Mouse (Mus musculus) ZHBTc4 (cell line): ENCODE results near the gene Msmb.

ENCODE experiments used
- DNase-seq: peaks from one replicate; pipeline ENCODE4 v3.0.0-alpha.2; 2011; ENCODE audit warnings: low read depth, low spot score

Gene Msmb

DNA sequence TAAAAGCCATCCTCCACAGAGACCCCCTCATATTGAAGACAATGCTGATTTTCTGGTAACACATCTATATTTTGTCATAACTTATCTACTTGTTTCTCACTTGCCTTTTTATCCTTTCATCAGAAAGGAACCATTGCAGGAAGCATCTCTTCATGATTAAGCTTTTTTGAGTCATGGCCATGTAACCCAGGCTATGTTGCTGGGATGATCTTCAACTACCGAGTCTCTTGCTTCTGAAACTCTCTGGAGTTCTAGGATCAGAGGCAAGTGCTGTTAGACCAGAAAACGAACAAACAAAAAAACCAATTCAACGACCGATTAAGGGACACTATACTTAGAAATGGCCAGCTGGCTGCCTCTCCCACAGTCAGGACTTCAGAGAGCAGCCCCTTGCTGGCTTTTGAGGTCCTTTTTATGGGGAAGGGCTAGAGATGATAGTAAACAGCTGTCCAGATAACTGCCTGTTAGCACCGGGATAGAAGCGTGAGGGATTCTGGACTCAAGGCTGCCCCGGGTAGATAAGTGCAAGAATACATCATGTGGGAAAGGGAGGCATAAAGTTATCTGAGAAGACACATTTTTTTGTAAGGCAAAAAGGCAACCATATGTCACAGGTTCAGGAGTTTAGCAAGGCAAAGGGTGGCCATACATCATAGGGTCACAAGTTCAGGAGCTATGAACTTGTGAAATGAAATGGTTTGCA, 4.1 kb downstream of the Msmb start:
- DNase-seq: no peak

DNA sequence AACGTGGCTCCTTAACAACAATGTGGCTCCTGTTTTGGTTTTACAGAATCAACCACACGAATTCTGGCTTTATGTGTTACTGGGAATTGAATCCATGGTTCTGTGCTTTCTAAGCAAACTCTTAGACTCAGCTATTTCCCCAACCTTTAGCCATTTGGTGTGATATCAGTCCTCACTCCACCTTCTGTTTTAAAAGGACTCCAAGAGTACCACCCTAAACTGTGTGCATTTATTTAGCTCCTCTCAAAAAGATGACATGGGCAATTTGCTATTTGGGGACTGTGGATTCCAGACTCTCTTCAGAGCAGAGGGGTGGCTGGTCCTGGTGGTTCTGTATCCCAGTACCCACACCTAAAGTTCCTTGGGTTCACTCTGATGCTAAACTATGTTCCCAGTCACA, 4.8 kb downstream of the Msmb start:
- DNase-seq: no peak

DNA sequence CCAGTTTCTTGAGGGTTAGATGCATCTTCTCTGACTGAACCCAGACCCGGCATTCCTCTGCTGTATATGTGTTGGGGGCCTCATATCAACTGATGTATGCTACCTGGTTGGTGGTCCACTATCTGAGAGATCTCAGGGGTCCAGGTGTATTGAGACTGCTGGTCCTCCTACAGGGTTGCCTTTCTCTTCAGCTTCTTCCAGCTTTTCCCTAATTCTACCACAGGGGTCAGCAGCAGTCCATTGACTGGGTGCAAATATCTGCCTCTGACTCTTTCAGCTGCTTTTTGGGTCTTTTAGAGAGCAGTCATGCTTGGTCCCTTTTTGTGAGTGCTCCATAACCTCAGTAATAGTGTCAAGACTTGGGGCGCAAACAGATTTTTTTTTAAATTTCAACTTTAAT, 9.0 kb downstream of the Msmb start:
- DNase-seq: no peak

DNA sequence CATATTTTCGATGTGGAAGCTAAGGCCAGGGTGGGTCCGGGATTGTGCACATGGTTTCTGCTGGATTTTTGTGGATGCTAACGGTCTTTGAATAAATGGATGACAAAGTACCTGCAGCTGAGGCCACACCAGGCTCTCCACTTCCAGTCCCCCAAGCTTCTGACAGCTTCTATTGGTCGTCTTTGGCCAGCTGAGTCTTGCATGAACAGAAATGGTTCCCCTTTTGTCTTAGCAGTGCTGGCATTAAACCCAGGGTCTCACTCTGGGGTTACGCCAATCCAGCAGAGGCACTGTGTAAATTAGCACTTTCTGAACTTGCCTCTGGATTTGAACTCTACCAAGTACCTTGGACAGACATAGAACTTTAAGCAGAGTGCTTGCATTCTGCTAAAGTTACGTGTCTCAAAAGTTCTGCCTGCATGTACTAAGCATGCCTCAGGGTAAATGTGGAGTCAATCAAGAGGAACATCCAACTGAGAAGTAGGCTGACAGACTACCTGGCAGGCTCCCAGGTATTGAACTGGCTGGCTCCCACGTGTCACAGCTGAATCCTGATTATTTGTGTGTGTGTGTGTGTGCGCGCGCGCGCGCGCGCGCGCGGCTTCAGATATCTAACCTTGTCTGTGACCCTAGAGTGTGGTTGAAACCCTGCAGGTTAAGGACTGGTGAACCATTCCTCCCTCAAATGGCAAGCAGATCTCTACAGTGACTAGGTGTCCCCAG, 10.6 kb downstream of the Msmb start:
- DNase-seq: no peak

DNA sequence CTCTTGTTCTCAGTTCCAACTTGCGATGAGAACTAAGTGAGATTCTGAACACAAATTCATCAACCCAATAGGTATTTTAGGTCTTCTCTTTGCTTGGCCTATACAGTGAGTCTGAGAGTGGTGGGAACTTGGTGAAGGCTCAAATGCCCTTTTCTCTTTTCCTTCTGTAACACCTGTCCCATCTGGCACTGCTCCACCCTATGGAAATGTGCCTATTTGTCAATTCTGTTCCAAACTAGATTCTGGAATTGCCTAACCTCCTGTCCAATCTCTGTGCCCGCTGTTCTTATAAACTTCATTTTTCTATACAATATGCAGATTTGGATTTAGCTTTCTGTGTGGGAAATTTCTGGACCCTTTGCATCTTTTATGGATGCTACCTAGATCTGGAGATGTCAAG, 11.3 kb downstream of the Msmb start:
- DNase-seq: no peak

GRCm38 (mm10) chr14:32154758-32155157, 12.9 kb downstream of the Msmb start:
- no peak for DNase-seq

GRCm38 (mm10) chr14:32159150-32159670, 17.4 kb downstream of the Msmb start:
- peak; percentile 91 for DNase-seq

- peak; percentile 99 for DNase-seq
These were observed 17.9 kb downstream of the Msmb start, which contains the start of gene Ncoa4 for GRCm38 (mm10) chr14:32159690-32160246. TSS of gene Ncoa4 (plus strand) at chr14:32159865.

DNA sequence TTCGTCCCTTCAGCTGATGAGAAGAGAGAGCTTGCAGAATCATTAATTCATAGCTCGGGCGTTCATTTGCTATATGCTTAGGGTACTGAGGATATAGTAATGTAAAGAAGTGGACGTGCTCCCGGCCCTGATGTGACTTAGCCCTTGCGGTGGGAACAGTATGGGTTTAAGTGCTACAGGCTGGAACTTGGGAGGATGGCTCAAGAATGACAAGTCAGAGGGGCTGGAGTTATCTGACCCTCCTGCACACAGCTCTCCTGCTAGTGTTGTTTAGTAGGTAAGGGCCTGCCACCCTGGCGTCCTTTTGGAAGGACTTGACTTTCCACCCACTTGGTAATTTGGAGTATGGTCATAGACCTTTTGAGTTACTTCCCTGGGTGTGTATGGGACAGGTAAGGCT, 18.7 kb downstream of the Msmb start:
- DNase-seq: no peak

DNA sequence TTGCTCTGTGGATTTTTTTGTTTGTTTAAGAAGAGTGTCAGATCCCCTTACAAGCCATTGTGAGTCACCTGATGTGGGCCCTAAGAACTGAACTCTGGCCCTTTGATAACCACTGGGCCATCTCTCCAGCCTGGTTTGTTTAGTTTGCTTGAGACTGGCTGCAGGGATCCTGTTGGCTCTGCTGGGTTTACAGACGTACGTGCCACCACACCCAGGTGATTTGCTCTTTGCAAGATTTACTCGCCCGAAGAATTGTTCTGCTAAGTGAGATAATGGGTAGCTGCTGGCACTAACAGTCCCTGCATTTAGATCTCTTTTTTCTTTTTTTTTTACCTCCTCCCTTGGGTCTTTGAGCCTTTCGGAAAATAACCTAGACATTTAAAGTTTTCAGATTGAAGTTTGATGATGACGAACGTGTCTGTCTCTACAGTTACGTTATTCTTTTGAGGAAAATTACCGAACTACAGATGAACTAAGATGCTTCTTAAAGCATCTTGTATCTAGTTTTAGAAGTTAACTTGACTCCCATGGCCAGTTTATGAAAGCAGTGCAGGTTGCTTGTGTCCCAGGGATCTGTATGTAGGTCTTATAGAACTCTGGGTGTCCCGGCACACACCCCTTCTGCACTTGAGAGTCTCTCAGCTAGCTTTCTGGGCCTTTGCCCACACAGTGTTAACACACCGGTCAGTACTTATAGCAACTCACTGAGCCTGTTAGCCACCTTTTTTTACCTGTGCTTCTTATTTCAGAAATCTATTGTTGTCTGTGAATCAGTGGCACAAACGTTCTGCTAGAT, 19.5 kb downstream of the Msmb start:
- DNase-seq: peak; percentile 38

DNA sequence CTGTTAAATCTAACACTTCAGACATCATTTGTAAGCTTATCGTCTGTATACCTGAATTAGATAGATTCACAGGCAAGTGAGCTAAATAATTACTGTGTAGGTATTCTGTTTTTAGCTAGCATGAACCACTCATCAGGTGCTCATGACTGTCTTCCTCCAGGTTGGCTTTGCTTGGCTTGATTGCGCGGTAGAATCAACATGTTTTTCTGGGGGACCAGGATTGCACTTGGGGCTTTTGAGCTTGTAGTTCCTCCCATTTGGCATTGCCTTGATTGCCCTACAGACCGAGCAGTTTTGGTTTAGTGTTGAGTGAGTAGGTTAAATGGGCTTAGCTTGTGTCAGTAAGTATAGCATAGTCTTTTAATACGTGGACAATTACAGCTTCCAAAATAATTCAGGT, 20.4 kb downstream of the Msmb start:
- no peak for DNase-seq

DNA sequence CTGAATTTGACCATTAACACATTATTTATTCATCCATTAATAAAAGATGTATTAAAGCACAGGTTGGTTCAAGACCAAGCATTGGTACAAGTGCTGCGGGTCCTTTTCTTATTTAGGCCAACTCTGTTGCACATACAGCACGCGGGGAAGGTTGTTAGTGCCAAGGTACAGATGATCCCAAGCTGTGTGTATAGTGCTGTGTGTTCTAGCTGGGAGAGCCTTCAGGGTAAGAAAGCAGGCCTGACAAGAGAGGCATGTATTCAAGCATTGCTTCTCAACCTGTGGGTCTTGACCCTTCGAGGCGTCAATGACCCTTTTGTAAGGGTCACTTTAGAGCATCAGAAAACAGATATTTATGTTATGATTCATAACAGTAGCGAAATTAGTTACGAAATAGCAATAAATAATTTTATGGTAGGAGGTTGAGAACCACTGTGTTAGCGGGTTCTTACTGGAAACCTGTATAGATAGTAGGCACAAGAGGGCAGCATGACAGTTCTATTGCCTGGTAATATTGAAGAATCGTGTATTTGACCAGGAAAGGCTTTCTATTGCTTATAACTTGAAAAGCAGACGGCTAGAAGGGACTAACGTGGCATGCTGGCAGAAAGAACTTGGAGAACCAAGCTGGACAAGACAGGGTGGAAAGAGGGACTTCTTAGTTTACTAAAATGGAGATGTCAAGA, 21.5 kb downstream of the Msmb start:
- DNase-seq: no peak

GRCm38 (mm10) chr14:32164173-32165051, 22.6 kb downstream of the Msmb start:
- DNase-seq: no peak

DNA sequence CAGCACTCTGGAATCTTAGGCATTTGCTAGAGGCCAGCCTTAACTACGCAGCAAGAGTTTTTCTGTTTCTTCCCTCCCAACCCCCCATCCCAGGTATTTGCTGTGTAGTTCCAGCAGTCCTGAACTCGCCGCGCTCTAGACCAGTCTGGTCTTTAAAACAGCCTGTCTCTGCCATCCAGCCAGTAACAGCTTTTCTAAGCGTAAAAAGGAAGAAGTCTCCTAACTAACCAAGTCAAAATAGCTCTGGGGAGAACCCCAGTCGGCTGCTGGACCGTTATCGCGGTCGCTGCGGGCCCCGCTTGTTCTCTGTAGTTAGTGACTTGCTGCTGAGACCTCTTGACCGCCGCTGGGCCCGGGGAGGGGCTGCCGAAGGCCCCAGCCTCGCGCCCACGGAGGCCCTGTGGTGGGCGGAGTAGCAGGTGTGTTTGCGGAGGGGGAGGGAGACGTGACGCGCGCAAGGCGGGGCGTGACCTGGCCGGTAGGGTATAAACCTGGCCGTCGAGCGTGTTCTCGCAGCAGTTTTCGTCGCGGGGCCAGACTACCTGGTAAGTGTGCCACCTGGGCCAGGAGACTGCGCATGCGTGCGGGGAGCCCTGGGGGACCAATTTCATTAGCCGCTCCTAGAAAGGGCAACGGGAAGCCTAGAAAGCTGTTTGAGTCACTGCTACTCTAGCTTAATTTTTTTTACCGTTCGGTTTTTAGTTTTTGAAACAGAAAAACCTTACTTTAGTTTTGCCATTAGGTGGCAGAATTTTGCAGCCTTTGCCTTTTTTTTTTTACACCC, 23.6 kb downstream of the Msmb start:
- DNase-seq: peak; percentile 94

DNA sequence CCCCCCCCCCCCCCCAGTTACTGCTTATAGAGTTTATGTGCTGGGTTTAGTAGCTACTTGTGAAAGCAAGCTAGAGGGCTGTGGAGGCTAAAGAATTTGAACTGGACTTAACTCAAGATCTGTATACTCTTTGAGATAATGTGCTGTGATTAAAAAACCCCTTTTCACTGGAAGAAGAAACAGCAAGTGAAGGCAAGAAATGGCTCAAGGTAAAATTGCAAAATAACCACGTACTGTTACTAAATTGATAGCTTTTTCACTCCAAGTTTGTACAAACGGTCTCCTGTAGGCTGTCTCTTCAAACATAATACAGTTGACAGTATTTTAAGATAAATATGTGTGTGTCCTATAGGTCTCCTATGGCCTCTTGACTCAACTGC, 24.2 kb downstream of the Msmb start:
- DNase-seq: no peak

GRCm38 (mm10) chr14:32166840-32167239, 25.0 kb downstream of the Msmb start:
- DNase-seq: no peak

DNA sequence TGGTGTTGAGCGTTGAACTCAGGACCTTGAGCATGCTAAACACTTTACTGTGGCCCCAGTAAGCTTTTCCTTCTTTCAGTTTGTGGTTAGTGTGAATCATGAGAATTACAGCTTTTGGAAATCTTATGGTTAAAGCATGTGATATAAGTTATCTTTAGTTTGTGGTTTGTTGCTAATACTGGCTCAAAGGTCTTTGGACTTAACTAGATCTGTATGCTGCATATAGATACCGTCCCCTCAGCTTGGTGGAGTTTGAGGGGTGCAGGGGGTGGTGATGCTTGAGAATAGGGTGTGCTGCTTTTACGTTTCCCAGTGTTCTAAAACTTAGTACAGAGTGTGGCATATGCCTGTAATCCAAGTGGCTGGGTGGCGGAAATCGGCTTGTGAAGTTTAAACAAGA, 25.5 kb downstream of the Msmb start:
- no peak for DNase-seq

DNA sequence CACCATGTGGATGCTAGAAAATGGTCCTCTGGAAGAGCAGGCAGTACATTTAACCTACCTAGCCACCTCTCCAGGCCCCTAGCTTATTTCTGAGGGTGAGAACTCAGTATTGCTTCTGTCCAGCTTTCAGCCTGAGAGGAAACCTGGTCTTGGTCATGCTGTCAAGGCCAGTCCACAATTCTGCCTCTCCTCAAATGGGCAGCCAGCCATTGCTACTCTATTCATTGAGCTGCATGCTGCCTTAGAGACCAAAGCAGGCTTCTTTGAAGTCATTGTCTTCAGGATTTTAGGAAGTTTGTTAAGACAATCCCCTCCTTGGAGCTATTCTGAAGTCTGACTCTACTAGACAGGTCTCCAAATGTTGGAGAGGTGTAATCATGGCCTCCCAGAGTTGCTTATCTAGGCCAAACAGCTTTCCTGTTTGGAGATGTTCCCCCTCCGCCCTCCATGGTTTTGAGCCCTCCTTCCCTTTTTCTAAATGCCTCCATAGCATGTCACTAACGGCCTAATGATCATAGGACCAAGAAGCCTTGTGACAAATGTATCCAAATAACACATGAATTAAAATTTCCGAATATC, 26.9 kb downstream of the Msmb start:
- DNase-seq: no peak

DNA sequence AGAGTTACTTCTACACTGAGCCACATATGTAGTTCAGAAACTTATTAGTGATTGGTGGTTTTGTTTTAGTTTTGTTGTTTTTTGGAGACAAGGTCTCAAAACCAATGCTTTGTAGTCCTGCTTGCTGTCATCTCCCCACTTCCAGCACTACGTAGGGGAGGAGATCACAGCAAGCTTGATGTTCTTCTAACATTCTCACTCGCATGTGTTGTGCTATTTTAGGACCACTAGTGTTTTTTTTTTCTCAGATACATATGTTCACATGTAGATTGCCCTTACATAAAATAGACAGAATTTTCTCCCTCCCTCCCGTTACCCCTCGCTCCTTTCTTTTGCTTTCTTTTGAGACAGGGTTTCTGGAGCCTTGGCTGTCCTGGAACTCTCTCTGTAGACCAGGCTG, 28.3 kb downstream of the Msmb start:
- DNase-seq: no peak
